Mouse (Mus musculus) activated CD4-positive, CD25-positive, alpha-beta regulatory T cell, adult 4 months (primary cell): ENCODE measurements around the gene Mettl21c. TPM values are rescaled to one million over a fixed set of nuclear protein-coding genes. Genes with fewer than 3 reads are reported as not detected.

Experiments used
- polyA plus RNA-seq, 2 experiments: library from polyadenylated mRNA; unstranded; fragments of 100-300 nt; shearing (Covaris generic); gene quantifications; one replicate each; pipeline ENCODE4 v1.2.1; 2017

Mettl21c gene
- polyA plus RNA-seq, 2 experiments from 2014 or later, result 0.59 to 2.4 TPM

Other genes with a start within 250 kb of the Mettl21c start
- gene Uxs1, start 192.2 kb downstream of the Mettl21c start, polyA plus RNA-seq, result 10 to 100 TPM; 15.5 to 20.8 TPM
- 100 to 1,000 TPM; 111 to 114 TPM for gene Tpp2, start 86.4 kb downstream of the Mettl21c start, polyA plus RNA-seq
- under 1 TPM; 0.17 to 0.29 TPM for gene Gm8251, start 41.9 kb upstream of the Mettl21c start, polyA plus RNA-seq
- 10 to 100 TPM; 44.7 to 47.2 TPM for gene Tex30, start 82.4 kb upstream of the Mettl21c start, polyA plus RNA-seq
- 10 to 100 TPM; 13.6 to 13.9 TPM for gene Kdelc1, start 98.8 kb upstream of the Mettl21c start, polyA plus RNA-seq
- gene Bivm, start 98.9 kb upstream of the Mettl21c start, polyA plus RNA-seq, result 1 to 10 TPM; 9.0 TPM
- 10 to 100 TPM; 13.4 to 18.5 TPM for gene Ercc5, start 127.7 kb upstream of the Mettl21c start, polyA plus RNA-seq
- not detected for gene Mettl21e, start 198.9 kb upstream of the Mettl21c start, polyA plus RNA-seq